Mouse (Mus musculus) lung, embryonic 15.5 days (tissue): ENCODE results near the gene Thra. TPM values are rescaled to one million over a fixed set of nuclear protein-coding genes. Genes with fewer than 3 reads are reported as not detected.

Experiments
- ATAC-seq: fragments of 200-750 bp; cut with Nextera tagmentation; 2 replicates; pipeline ENCODE4 v1.8.0; 2017; ENCODE audit warnings: moderate number of reproducible peaks, borderline replicate concordance; ENCODE audit not compliant: low FRiP score, low TSS enrichment; ENCODE audit errors: extremely low read depth
- H3K27ac ChIP-seq: fragments of 300-500 bp; sonication (generic); 2 replicates; pipeline ENCODE4 v1.5.1; 2015; ENCODE audit warnings: moderate library complexity, mild to moderate bottlenecking, inconsistent platforms
- H3K27me3 ChIP-seq: fragments of 300-500 bp; sonication (generic); 2 replicates; pipeline ENCODE4 v1.6.1; 2015; ENCODE audit warnings: inconsistent platforms
- H3K36me3 ChIP-seq: fragments of 300-500 bp; sonication (generic); 2 replicates; pipeline ENCODE4 v1.6.1; 2015; ENCODE audit warnings: inconsistent platforms
- H3K4me1 ChIP-seq: fragments of 300-500 bp; sonication (generic); 2 replicates; pipeline ENCODE4 v1.6.1; 2015; ENCODE audit warnings: inconsistent platforms
- H3K4me2 ChIP-seq: fragments of 300-500 bp; sonication (generic); 2 replicates; pipeline ENCODE4 v1.6.1; 2015; ENCODE audit warnings: inconsistent platforms, mild to moderate bottlenecking, moderate library complexity
- H3K4me3 ChIP-seq: fragments of 300-500 bp; sonication (generic); 2 replicates; pipeline ENCODE4 v1.5.1; 2015; ENCODE audit warnings: mild to moderate bottlenecking, inconsistent platforms
- H3K9ac ChIP-seq: fragments of 300-500 bp; sonication (generic); 2 replicates; pipeline ENCODE4 v1.6.1; 2015; ENCODE audit warnings: inconsistent platforms
- H3K9me3 ChIP-seq: fragments of 300-500 bp; sonication (generic); 2 replicates; pipeline ENCODE4 v1.6.1; 2016; ENCODE audit warnings: inconsistent platforms
- WGBS: fragments of 180-500 bp; shearing (Covaris S2); methylation state at CpG from one replicate; pipeline ENCODE4 v1.1.7; 2015; 5-methylcytosine and 5-hydroxymethylcytosine counted together
- polyA plus RNA-seq: library from polyadenylated mRNA; unstranded; fragments of >200 nt; fragmentation: Nextera tagmentation; extraction: Ambion mirVana; gene quantifications from 2 replicates; pipeline ENCODE4 v1.2.1, GENCODE M21; 2015

The Thra gene
- polyA plus RNA-seq, 1 experiment from 2014 or later: 35.6 TPM

DNA sequence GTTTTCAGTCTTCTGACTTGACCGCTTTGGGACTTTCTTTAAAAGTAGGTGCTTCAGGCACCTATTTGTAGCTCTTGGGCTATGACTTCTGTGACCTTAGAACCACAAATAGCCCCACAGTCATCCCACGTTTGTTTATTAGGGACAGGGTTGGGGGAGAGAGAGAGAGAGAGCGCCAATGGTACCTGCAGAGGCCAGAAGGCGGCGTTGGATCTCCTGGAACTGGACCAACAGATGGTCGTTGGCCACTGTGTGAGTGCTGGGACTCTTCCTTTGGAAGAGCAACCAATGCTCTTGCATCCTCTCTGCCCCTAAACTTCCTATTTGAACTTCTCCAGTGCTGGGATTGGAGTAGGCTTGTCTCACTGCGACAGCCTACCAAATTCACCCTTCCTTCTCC, 46.8 kb downstream of the Thra start:
- Histone ChIP-seq H3K4me3 (no peak overlapping the region), H3K27me3 (no peaks in the 10 kb centered on the region), H3K4me1 (peaks cover 68% of the 10 kb centered on the region), H3K9ac (no peak overlapping the region), H3K36me3 (no peaks in the 10 kb centered on the region), H3K27ac (peak overlapping the region; percentile 97), H3K9me3 (no peaks in the 10 kb centered on the region), H3K4me2 (peak overlapping the region; percentile 54)
- 22% methylated on average over 7 of the region's 7 CpGs for WGBS
- ATAC-seq: no peak

DNA sequence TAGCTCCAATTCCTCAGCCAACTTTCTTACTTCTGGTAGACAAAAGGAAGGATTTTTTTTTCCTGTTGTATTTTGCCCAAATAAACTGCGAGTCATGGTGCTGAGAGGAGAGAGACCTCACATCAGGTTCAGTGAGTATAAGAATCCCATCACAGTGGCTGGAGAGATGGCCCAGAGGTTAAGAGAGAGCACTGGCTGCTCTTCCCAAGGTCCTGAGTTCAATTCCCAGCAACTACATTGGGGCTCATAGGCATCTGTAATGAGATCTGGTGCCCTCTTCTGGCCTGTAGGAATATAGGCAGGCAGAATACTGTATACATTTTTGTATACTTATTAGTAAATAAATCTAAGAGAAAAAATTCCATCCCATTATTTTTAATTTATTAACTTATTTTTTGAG, 47.3 kb downstream of the Thra start:
- H3K9ac ChIP-seq: no peak overlapping the region
- H3K4me3 ChIP-seq: no peak overlapping the region
- no peak for ATAC-seq
- peak overlapping the region; percentile 97; the same call in 1 of the 2 replicates for H3K27ac ChIP-seq
- WGBS: 96% methylated on average over 1 of the region's 1 CpGs
- peaks cover 68% of the 10 kb centered on the region for H3K4me1 ChIP-seq
- no peaks in the 10 kb centered on the region for H3K9me3 ChIP-seq
- H3K36me3 ChIP-seq: no peaks in the 10 kb centered on the region
- no peaks in the 10 kb centered on the region for H3K27me3 ChIP-seq
- H3K4me2 ChIP-seq: no peak overlapping the region

DNA sequence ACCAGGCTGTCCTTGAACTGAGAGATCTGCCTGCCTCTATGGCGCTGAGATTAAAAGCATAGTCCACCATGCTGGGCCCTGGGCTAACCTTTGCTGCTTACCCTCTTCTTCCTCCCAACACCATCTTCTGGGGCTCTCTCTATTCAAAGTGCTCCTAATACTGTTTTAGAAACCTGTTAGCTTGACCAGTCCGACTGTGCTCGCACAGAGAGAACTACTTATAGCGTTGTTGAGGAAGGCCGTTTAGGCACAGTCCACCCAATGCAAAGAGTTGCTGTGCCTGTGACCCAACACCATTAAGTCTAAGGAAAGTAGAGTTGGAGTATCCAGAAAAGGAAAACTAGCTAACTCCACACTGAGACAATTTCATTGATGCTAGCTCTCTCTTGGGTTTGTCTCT, 47.7 kb downstream of the Thra start:
- Histone ChIP-seq H3K4me2 (peak overlapping the region; percentile 93; the same call in 1 of the 2 replicates), H3K27ac (peak overlapping the region; percentile 86; the same call in 1 of the 2 replicates), H3K9me3 (no peaks in the 10 kb centered on the region), H3K4me3 (no peak overlapping the region), H3K4me1 (peaks cover 63% of the 10 kb centered on the region), H3K36me3 (no peaks in the 10 kb centered on the region), H3K9ac (no peak overlapping the region), H3K27me3 (no peaks in the 10 kb centered on the region)
- 83% methylated on average over 5 of the region's 5 CpGs for WGBS
- no peak for ATAC-seq

DNA sequence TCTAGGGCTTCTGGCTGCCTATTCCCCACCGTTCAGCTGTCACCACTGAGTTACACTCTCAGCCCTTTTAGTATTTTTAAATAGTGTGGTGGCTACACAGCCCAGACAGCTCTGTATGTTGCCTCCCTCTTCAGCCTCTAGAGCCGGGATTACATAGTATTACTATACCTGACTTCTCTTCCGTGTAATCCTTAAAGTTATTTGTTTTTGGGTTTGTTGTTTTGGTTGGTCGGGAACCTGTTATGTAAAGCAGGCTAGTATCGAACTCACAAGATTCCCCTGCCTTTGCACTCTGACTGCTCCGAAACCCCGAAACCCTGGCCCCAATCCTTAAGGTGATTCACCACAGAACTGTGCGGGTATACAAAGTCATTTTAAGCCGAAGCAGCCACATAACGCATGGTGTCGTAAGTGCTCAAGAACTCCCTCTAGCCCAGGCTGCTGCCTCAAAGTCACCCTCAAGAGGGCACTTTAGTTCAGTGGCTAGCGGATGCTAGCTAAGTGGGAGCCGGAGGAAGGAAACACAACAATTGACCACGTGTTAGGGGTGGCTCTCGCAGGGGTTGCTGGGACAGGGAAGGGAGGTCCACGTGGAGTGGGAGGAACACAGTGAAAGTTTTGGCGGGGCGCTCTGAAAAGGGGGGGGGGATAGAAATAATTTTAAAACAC, 48.2 kb downstream of the Thra start:
- Histone ChIP-seq H3K9me3 (no peaks in the 10 kb centered on the region), H3K9ac (peak overlapping the region; percentile 65; the same call in 1 of the 2 replicates), H3K4me2 (peak overlapping the region; percentile 93), H3K4me3 (peak overlapping the region; percentile 55), H3K27me3 (no peaks in the 10 kb centered on the region), H3K4me1 (peaks cover 62% of the 10 kb centered on the region), H3K27ac (peak overlapping the region; percentile 86), H3K36me3 (no peaks in the 10 kb centered on the region)
- WGBS: 9% methylated on average over 18 of the region's 18 CpGs
- ATAC-seq: peak; percentile 77

DNA sequence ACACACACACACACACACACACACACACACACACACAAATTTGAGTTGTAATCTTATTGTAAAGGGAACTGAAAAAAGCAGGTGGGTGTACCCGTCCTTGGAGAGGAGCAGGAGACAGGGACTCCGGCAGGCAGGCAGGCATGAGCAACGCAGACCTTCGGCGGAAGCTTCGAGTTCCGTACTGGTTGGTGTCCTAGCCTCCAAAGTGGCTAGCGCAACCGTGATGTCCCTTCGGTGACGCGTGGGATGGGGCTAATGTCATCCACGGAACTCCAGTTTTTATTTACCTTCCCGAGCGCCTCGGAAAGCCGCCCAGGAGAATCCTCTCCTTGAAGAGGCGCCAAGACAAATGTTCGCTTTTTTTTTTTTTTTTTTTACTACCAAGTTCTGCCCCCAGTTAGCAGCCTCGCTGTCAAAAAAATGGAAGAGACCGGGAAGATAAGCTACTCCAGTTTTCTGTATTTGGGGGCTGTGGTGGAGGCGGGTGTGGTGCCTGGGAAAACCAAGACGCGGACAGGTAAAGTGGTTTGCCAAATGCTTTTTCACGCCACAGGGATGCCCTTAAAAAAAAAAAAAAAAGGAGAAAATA, 48.9 kb downstream of the Thra start:
- peak overlapping the region; percentile 55 for H3K4me3 ChIP-seq
- peak overlapping the region; percentile 86 for H3K27ac ChIP-seq
- H3K9me3 ChIP-seq: no peaks in the 10 kb centered on the region
- no peaks in the 10 kb centered on the region for H3K36me3 ChIP-seq
- no peak for ATAC-seq
- H3K9ac ChIP-seq: peak overlapping the region; percentile 65
- WGBS: under 1% methylated on average over 25 of the region's 25 CpGs
- peaks cover 62% of the 10 kb centered on the region for H3K4me1 ChIP-seq
- no peaks in the 10 kb centered on the region for H3K27me3 ChIP-seq
- peak overlapping the region; percentile 93 for H3K4me2 ChIP-seq

DNA sequence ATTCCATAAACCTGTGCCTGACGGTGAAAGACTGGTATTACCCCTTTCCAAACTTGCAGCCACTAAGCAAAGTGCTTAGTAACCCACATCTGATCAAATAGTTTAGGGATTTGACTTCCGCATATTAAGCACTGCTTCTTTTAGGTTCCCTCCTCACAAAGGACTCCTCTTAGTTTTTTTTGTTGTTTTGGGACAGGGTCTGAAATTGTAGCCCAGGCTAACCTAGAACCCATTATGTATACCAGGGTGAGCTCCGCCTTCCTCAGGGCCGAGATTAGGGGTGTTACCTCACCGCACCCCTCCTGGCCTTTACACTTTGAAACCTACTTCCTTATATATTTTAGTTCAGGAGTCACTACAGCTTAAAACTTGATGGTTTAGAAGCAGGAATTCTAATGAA, 49.4 kb downstream of the Thra start:
- Histone ChIP-seq H3K27me3 (no peaks in the 10 kb centered on the region), H3K4me3 (peak overlapping the region; percentile 55), H3K27ac (peak overlapping the region; percentile 86; the same call in 1 of the 2 replicates), H3K4me1 (peaks cover 59% of the 10 kb centered on the region), H3K9ac (peak overlapping the region; percentile 65), H3K36me3 (no peaks in the 10 kb centered on the region), H3K4me2 (peak overlapping the region; percentile 93), H3K9me3 (no peaks in the 10 kb centered on the region)
- ATAC-seq: no peak
- WGBS: 30% methylated on average over 5 of the region's 5 CpGs

DNA sequence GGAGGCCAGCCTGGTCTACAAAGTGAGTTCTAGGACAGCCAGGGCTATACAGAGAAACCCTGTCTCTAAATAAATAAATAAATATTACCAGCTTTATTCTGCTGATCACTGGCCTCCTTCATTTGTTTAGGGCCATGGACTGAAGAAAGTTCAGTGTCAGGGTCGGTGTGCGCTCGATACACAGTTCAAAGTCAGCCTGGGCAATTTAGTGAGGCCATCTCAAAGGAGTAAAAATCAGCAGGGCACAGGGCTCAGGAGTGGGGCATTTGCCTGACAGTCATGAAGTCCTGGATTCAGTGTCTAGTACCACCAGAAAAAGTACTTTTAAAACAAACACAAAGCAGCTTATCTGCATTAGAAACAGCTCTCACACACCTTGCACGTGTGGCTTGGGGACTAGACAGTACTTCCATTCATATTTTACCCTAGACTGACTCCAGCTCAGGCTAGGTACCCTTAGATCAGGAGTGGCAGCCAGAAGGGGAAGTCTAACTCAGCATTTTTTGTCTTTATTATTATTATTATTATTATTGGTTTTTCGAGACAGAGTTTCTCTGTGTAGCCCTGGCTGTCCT, 50.3 kb downstream of the Thra start:
- 73% methylated on average over 5 of the region's 5 CpGs for WGBS

DNA sequence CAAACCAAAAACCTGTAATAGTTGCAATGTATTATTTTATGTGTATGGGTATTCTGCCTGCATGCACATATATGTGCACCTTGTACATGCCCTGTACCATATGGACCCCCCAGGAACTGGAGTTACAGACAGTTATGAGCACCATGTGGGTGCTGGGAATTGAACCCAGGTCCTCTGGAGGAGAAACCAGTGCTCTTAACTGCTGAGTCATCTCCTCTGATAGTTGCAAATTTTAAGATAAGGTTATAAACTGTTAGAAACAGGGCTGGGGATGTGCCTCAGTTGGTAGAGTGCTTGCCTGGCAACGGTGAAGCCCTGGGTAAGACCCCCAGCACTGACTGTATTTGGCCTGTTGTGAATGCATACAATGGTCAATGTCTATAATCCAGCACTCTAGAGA, 51.0 kb downstream of the Thra start:
- peaks cover 42% of the 10 kb centered on the region for H3K4me1 ChIP-seq
- no peaks in the 10 kb centered on the region for H3K36me3 ChIP-seq
- no peak overlapping the region for H3K4me3 ChIP-seq
- no peaks in the 10 kb centered on the region for H3K9me3 ChIP-seq
- H3K9ac ChIP-seq: no peak overlapping the region
- WGBS: 73% methylated on average over 1 of the region's 1 CpGs
- no peak for ATAC-seq
- H3K27ac ChIP-seq: no peak overlapping the region
- no peaks in the 10 kb centered on the region for H3K27me3 ChIP-seq
- H3K4me2 ChIP-seq: no peak overlapping the region

More for the DNA sequence above, 50.3 kb downstream of the Thra start:
- Histone ChIP-seq H3K27ac (no peak overlapping the region), H3K4me1 (peaks cover 50% of the 10 kb centered on the region), H3K4me2 (no peak overlapping the region), H3K27me3 (no peaks in the 10 kb centered on the region), H3K4me3 (no peak overlapping the region), H3K9me3 (no peaks in the 10 kb centered on the region), H3K36me3 (no peaks in the 10 kb centered on the region), H3K9ac (no peak overlapping the region)
- no peak for ATAC-seq

DNA sequence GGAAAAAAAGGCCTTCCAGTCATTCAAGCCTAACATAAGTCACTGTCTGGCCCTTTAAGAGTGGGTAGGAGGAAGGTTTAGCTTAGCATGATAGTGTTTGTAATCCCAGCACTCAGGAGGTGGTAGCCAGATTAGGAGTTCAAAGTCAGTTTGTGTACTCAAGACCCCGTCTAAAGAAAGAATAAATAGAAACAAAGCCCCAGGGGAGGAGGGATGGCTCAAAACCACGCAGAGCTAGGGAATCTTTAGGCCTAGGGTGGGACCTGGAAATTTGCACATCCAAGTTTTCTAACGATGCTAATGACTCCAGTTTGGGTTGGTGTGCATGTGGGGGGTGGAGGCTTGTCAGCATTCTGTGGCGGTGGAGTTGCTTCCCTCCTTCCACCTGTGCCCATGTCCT, 51.6 kb downstream of the Thra start:
- Histone ChIP-seq H3K27me3 (no peaks in the 10 kb centered on the region), H3K9ac (no peak overlapping the region), H3K4me2 (no peak overlapping the region), H3K4me1 (peaks cover 36% of the 10 kb centered on the region), H3K36me3 (no peaks in the 10 kb centered on the region), H3K27ac (no peak overlapping the region), H3K9me3 (no peaks in the 10 kb centered on the region), H3K4me3 (no peak overlapping the region)
- WGBS: 13% methylated on average over 4 of the region's 4 CpGs
- no peak for ATAC-seq

DNA sequence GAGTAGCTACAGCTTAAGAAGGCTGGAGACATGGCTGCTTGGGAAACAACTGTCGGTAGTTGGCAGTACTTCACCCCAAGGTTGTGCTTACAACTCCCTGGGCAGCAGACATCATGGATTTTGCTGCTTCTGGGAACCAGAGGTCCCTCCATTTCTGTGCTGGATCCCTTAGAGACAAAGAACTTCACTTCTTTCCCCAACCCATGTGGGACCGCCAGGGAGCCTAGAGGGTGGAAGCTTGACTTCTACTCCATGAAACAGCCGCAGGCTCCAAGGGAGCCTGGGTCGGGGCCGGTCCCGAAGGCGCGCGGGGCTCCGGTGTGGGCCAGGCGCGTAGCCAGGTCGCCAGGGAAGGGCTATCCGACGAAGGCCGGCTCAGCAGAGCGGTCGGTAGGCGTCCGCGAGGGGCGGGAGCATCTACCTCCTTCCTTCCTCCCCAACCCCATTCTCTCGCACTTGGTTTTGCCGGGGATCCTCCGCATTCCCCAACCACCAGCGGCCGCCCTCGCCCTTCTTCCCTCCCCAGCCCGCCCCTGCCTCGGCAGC, 54.1 kb downstream of the Thra start:
- Histone ChIP-seq H3K4me1 (peaks cover 40% of the 10 kb centered on the region), H3K9me3 (no peaks in the 10 kb centered on the region), H3K4me3 (peak overlapping the region; percentile 81), H3K4me2 (peak overlapping the region; percentile 84), H3K36me3 (peaks cover 10% of the 10 kb centered on the region), H3K9ac (peak overlapping the region; percentile 97), H3K27me3 (no peaks in the 10 kb centered on the region), H3K27ac (peak overlapping the region; percentile 100)
- WGBS: under 1% methylated on average over 26 of the region's 30 CpGs
- ATAC-seq: peak; percentile 74

DNA sequence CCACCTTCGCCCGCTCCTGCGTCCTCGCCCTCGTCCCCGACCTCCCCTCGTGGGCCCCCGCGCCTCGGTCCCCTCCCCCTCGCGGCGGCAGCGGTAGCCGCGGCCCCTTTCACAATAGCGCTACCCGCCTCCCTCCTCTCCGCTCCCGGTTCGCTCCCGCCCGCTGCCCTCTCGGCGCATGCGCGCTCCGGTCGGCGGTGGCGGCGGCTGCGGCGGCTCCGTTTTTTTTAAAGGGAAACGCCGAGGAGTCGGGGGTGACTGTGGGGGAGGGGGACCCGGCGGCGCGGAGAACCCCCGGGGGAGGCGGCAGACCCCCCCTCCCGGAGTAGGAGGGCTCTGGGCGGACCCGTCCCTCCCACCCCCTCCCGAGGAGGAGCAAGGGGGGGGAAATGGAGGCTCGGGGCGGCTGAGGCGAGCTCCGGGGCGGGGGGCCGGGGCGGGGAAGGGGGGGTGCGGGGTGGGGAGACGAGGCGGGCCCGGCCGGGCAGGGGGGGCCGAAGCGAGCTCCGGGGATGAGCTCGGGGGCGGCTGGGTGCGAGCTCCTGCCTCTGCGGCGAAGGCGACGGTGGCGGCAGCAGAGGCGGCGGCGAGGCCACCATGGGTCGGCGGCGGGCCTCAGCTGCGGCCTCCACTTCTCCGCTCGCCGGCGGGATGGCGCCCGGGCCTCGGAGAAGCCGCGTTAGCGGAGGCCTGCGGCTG, 54.7 kb downstream of the Thra start, which contains the start of gene Msl1:
Msl1 (plus strand) TSS at position 502 of the 699 bp plus-strand sequence.
- Histone ChIP-seq H3K27me3 (no peaks in the 10 kb centered on the region), H3K27ac (peak within 1 kb of the TSS; percentile 100), H3K4me2 (peak within 1 kb of the TSS; percentile 84), H3K36me3 (peaks cover 16% of the 10 kb centered on the region), H3K4me3 (peak within 1 kb of the TSS; percentile 81), H3K4me1 (peaks cover 34% of the 10 kb centered on the region), H3K9ac (peak within 1 kb of the TSS; percentile 97), H3K9me3 (no peaks in the 10 kb centered on the region)
- ATAC-seq: peak; percentile 75
- under 1% methylated on average over 56 of the region's 89 CpGs for WGBS
